Mouse (Mus musculus): ENCODE results near the gene Ppp1r36. TPM values are rescaled to one million over a fixed set of nuclear protein-coding genes. Genes with fewer than 3 reads are reported as not detected.
"Not testable (repeated sequence)": the region's sequence is repeated elsewhere in the genome, so short reads cannot be mapped to it uniquely, and the experiment has no call there.

The Ppp1r36 gene
- total RNA-seq, 2 experiments from 2014 or later = not detected

DNA sequence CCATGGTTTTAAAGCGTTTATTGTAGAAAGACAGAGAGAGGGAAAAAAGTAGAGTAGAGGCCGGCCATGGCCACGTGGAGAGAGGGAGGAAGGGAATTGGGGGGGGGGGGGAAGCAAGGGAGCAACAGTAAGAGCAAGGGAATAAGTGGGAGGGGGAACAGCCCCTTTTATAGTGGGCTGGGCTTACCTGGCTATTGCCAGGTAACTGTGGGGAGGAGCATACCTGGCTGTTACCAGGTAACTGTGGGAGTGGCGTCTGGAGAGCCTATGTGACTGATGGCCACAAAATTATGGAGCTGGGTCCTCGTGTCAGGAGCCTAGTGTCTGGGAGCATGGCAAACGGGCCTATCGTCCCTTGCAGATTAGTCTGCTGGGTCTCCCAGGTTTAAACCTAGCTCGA, 18.2 kb downstream of the Ppp1r36 start:
- ATAC-seq (replicated peaks; ENCODE audit: low FRiP score, poor library complexity, severe bottlenecking) = no peak

DNA sequence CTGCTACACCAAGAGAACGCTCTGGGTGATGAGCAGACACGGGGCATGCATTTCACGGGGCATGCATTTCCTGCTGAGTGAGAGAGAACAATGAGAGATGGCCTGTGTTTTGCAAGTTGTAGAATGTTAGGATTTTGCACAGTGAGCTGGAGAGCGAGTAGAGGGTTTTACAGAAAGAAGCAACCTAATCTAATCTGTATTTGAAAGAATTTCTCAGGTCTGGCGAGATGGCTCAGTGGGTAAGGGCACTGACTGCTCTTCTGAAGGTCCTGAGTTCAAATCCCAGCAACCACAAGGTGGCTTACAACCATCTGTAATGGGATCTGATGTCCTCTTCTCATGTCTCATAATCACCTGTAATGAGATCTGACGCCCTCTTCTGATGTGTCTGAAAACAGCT, 26.1 kb downstream of the Ppp1r36 start:
- not testable (repeated sequence) for ATAC-seq (replicated peaks; ENCODE audit: low FRiP score, poor library complexity, severe bottlenecking)

DNA sequence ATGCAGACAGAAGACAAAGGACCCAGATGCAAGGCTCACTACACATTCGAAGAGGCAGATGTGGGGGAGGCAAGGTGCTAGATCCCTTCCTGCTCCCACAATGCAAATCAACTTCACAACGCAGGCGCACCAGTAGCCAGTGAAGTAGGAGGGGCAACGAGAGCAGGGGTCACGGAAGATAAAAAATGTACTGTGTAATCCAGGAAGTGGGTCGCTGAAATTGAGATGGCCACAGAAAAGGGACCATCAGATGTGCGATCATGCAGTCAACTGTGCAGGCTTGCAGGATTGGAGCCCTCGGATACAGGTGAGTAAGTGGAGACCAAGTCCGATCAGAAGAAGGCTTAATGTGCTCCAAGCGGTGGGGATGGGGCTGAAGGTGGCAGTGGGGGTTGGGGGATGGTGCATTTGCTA, 27.0 kb downstream of the Ppp1r36 start:
- no peak for ATAC-seq (replicated peaks; ENCODE audit: low FRiP score, poor library complexity, severe bottlenecking)

- no peak for ATAC-seq (replicated peaks; ENCODE audit: low FRiP score, poor library complexity, severe bottlenecking)
Measured at GRCm38 (mm10) chr12:76444862-76445261, 27.5 kb downstream of the Ppp1r36 start.

DNA sequence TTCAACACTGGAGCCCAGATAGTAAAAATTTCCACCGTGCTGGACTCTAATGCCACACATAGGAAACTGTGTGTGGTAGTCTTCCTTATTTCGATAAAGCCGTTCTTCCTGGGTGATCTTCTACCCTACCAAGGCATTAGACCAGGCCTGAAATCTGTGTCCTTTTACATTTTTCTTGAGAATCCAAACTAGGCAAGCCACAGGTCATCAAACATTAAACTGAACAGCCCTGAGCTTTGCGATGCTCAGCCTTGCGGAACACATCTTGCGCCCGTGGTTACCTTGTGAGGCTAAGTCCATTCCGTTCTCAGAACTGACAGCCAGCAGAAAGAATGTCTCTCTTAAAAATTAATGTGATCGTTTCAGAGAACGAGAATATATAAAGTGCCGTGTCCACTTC, 28.9 kb downstream of the Ppp1r36 start:
- no peak for ATAC-seq (replicated peaks; ENCODE audit: low FRiP score, poor library complexity, severe bottlenecking)

DNA sequence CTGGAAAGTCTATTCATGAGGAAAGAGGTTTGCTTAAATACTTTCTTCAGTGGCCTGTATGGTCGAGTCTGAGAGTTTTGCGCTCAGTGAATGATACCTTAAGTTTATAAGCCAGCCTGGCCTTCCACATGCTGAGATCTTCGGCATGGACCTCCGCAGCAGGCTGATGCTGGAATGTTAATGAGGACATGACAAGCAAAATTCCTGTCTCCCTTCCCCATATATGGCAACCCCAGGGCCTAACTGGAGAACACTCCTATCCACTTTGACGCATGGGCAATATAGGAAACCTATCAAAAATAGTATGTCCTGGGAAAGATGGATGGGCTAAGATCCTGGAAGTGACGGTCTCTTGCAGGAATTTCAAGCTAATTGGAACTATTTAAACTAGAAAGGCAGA, 30.8 kb downstream of the Ppp1r36 start:
- ATAC-seq (replicated peaks; ENCODE audit: low FRiP score, poor library complexity, severe bottlenecking) = no peak

- ATAC-seq (replicated peaks; ENCODE audit: low FRiP score, poor library complexity, severe bottlenecking) = no peak
Measured at GRCm38 (mm10) chr12:76452203-76452602, 34.9 kb downstream of the Ppp1r36 start.

GRCm38 (mm10) chr12:76458445-76458844, 41.1 kb downstream of the Ppp1r36 start:
- not testable (repeated sequence) for ATAC-seq (replicated peaks; ENCODE audit: low FRiP score, poor library complexity, severe bottlenecking)

DNA sequence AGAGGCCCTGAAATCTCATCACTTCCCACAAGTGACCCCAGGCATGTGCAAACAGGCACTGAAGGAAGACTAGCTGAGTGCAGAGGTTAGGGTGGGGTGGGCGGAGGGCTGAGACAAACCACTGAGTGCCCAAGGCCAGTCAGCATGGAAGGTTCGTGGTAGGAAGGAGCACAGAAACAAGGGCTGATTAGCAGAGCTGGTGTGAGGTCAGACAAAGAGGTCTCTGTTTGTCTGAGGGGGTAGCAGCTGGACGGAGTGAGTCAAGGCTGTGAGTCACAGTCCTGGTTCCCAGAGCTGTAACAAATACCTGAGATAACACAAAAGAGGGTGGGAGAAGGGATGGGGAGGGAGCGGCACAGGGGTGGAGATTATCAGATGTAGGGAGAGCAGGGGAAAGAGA, 41.7 kb downstream of the Ppp1r36 start:
- ATAC-seq (replicated peaks; ENCODE audit: low FRiP score, poor library complexity, severe bottlenecking) = no peak

DNA sequence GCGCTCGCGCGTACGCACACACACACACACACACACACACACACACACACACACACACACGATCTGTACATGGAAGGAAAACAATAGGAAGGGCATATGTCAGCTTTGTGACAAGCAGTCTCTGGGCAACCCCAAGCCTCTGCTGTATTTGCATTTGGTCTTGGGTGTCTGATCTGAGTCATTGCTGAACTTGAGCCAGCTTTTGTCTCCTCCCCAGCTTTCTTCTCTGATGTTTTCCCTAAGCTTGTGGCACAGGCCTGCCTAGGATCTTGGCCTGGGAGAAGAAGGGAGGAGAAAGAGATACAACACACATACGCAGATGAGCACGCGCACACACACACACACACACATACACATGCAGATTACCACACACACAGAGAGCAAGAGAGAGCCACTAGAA, 46.1 kb downstream of the Ppp1r36 start:
- ATAC-seq (replicated peaks; ENCODE audit: low FRiP score, poor library complexity, severe bottlenecking) = no peak

DNA sequence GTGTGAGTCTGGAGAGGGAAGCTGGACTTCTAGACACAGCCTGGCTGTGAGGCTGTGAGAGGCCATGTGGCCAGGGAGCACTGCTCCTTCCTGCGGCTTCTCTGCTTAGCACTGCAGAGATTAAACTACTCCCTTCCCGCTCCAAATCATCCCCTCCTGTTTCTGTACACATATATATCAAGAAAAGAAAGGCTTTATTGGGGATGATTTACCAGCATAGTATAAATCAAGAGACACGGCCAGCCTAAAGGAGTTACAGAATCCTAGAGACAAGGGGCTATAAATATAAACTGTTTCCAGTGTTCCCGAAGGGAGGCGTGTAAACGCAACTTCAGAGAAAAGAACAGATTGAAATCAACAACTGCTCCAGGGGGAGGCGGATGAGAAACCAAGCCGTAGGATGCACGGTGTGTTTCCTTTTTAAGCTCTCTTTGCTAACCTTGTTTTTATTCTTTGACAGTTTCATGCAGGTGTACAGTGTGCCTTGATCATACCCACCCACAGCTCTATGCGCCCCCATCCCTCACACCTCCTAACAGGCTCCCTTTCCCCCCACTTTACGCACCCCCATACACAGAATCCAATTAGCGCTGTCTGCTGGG, 47.4 kb downstream of the Ppp1r36 start:
- no peak for ATAC-seq (replicated peaks; ENCODE audit: low FRiP score, poor library complexity, severe bottlenecking)

DNA sequence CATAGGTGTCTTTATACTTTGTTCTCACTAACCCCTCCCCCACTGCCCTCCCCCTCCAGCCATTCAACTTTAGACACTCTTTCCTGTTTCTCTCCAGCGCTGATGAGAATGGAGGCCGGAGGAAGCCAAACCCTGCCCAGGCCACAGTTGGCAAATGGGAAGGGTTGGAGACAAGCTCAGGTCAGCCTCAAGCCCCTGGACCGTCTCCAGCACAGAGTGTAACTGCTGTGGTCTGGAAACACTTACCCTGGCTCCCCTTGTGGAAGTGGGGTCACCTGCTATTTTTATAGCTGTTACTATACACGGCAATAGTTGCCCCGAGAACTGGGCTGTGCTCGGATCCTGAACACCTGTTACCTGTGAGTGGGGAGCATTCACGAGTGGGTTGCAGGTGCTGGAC, 49.3 kb downstream of the Ppp1r36 start:
- no peak for ATAC-seq (replicated peaks; ENCODE audit: low FRiP score, poor library complexity, severe bottlenecking)

GRCm38 (mm10) chr12:76467256-76467655, 49.9 kb downstream of the Ppp1r36 start:
- no peak for ATAC-seq (replicated peaks; ENCODE audit: low FRiP score, poor library complexity, severe bottlenecking)

DNA sequence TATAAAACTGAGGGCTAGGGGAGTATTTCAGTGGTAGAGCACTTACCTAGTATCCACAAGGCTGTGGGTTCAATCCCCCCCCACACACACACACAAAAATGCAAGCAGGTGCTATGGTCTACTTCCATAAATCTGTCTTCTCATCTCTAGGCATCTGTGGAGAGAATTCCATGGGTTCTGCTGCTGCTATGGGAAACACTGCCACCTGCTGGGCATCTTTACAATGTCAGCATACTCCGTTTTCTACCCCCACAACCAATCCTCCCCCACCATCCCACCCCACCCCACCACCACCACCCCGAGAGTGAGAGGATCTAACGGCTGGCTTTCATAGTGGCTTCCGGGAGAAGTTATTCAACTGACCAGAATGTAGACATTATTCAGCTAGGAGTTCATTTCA, 54.7 kb downstream of the Ppp1r36 start:
- ATAC-seq (replicated peaks; ENCODE audit: low FRiP score, poor library complexity, severe bottlenecking) = no peak

- ATAC-seq (replicated peaks; ENCODE audit: low FRiP score, poor library complexity, severe bottlenecking) = no peak
Measured at GRCm38 (mm10) chr12:76473562-76474245, 56.4 kb downstream of the Ppp1r36 start.

- ATAC-seq (replicated peaks; ENCODE audit: low FRiP score, poor library complexity, severe bottlenecking) = no peak
Measured at GRCm38 (mm10) chr12:76474246-76474583, 56.9 kb downstream of the Ppp1r36 start.

DNA sequence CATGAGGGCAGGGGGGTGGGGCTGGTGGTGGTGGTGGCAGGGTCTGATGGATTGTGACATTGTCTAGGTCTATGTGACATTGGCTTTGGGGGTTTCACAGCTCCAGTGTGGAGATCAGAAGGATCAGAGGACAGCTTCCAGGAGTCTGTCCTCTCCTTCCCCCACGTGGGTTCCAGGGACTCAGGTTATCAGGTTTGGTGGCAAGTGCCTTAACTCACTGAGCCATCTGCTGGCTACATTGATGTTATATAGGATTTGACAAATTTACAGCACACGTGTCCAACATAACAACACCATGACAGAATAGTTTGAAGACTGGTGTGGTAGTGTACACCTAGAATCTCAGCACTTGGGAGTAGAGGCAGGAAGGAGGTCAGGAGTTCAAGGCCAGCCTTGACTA, 57.5 kb downstream of the Ppp1r36 start:
- no peak for ATAC-seq (replicated peaks; ENCODE audit: low FRiP score, poor library complexity, severe bottlenecking)

DNA sequence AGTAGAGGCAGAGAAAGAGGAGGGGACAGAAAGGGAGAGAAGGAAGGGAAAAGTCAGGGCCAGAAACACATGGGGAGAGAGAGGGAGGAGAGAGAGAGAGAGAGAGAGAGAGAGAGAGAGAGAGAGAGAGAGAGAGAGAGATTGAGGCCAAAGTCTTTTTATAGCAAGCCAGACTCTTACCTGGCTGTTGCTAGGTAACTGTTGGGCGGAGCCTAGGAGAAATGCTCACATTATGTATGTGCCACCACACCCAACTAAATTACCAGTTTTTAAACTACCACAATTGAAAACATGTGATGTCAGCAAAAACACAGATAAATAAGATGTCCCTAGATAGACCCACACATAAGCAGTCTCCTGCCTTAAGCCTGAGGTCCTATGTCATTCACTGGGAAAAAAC, 58.8 kb downstream of the Ppp1r36 start:
- ATAC-seq (replicated peaks; ENCODE audit: low FRiP score, poor library complexity, severe bottlenecking) = no peak

DNA sequence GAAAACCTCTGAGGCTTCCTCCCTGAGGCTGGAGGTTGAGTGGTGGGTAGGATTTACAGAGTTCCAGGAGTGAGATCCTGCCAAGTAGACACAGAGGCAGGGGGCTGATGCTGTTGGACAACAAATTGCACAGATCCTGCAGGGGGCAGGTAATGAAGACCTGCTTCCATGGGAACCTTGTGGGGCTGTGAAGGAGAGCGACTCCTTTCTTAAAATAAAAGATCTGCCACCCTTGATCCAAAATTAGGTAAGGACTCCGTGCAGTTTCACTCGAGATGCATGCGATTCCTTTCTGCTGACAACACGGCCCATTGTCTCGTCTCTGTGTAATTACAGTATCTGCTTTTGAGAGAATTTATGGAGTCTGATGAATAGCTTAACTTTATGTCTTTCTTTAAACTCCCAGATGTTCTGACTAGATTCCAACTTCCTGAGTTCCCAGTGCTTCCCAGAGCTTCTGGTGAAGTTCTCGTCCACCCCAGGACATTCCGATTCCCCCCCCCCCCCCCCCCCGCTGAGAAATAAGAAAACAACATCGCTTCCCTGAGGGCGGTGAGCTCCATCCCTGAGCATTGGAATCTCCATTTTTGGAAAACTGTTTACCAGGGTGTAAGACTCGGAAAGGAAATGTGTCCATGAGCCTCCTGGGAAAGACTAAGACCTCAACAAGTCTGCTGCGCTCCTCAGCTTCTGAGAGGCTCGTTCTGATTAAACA, 61.1 kb downstream of the Ppp1r36 start:
- ATAC-seq (replicated peaks; ENCODE audit: low FRiP score, poor library complexity, severe bottlenecking) = no peak

- ATAC-seq (replicated peaks; ENCODE audit: low FRiP score, poor library complexity, severe bottlenecking) = no peak
Measured at GRCm38 (mm10) chr12:76479174-76479573, 61.8 kb downstream of the Ppp1r36 start.

DNA sequence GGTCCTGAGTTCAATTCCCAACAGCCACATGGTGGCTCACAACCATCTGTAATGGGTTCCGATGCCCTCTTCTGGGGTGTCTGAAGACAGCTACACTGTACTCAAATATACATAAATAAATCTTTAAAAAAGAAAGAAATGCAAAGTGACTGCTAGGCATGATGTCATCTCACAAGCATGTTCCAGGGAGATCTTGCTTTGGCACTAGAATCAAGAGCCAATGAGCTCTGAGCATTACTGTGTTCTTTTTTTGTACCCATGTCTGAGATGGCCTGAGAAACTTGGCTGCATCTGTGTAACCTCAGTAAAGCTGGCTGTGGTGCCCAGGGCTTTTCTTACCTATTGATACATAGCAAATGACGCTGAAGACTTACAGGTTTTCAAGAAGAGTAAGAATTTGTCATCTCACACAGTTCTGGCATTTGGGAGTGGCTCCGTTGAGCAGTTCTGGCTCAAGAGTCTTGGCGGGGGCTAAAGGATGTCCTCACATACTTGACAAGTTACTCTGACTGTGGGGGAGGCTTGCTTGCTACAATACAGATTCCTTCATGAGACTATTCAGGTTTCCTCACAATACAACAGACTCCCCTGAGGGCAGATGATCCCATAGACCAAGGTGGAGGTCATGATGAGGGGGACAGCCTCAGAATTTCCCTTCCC, 62.6 kb downstream of the Ppp1r36 start:
- no peak for ATAC-seq (replicated peaks; ENCODE audit: low FRiP score, poor library complexity, severe bottlenecking)

All from erythroblast, adult 5-6 weeks (primary cell).